Mouse (Mus musculus) bone marrow macrophage, adult 2 months (primary cell): ENCODE results near the gene Zic1.

ENCODE experiments used
- CTCF ChIP-seq: IDR thresholded peaks from 2 replicates; pipeline ENCODE4 v1.5.1; 2012; ENCODE audit warnings: low read depth, mild to moderate bottlenecking, low read length, moderate library complexity
- POLR2A ChIP-seq: IDR thresholded peaks from 2 replicates; pipeline ENCODE4 v1.6.1; 2012; ENCODE audit warnings: mild to moderate bottlenecking, low read depth, low read length, borderline replicate concordance

- TF ChIP-seq CTCF (no peak), POLR2A (no peak)
Measured at GRCm38 (mm10) chr9:91379781-91380457, 14.3 kb upstream of the Zic1 start.
